Mouse (Mus musculus) fat pad, adult 2 months (tissue): ENCODE data around the gene Mmp27.
A peak's percentile ranks its signal among the peaks of the same experiment; 100 is the strongest.

Experiments
- DNase-seq: peaks from one replicate; pipeline ENCODE4 v3.0.0-alpha.2; 2011; ENCODE audit warnings: low read depth, low spot score; ENCODE audit errors: extremely low read depth

Mmp27 gene

GRCm38 (mm10) chr9:7602982-7603742 lies 32.0 kb downstream of the Mmp27 start:
- DNase-seq = no peak

GRCm38 (mm10) chr9:7604005-7604404 lies 32.8 kb downstream of the Mmp27 start:
- peak; percentile 26 for DNase-seq

- DNase-seq = no peak
These were observed 34.4 kb downstream of the Mmp27 start for GRCm38 (mm10) chr9:7605638-7606037.

- DNase-seq = no peak
These were observed 51.4 kb downstream of the Mmp27 start for GRCm38 (mm10) chr9:7622582-7622981.

- no peak for DNase-seq
These were observed 56.7 kb downstream of the Mmp27 start, which contains the start of gene Mmp20 for GRCm38 (mm10) chr9:7627931-7628330. Gene Mmp20, plus strand, starts transcription at chr9:7628231.
